Mouse (Mus musculus): ENCODE measurements around the gene Foxg1.

- TF ChIP-seq CTCF (IDR thresholded peaks at IDR 0.05) (no peak), EP300 (IDR thresholded peaks at IDR 0.05) (no peak)
These were observed 1.4 kb upstream of the Foxg1 start for GRCm38 (mm10) chr12:49381031-49381525.

All from lung, postnatal 0 days (tissue).